Mouse (Mus musculus) hindlimb bud, embryonic 11.5 days (tissue): ENCODE data around the gene Evx2.

Source experiments
- DNase-seq: peaks from one replicate; pipeline ENCODE4 v3.0.0-alpha.2; 2012; ENCODE audit warnings: low read depth, low spot score; ENCODE audit errors: extremely low spot score

Evx2 gene

GRCm38 (mm10) chr2:74681594-74682531 lies 22.5 kb upstream of the Evx2 start:
- DNase-seq, result no peak

- no peak for DNase-seq
Measured at GRCm38 (mm10) chr2:74680561-74681398, 21.4 kb upstream of the Evx2 start.

GRCm38 (mm10) chr2:74679980-74680379 lies 20.6 kb upstream of the Evx2 start:
- DNase-seq, result no peak

GRCm38 (mm10) chr2:74679596-74679971 lies 20.2 kb upstream of the Evx2 start:
- DNase-seq, result no peak

GRCm38 (mm10) chr2:74678891-74679595 lies 19.7 kb upstream of the Evx2 start, which contains the start of gene Hoxd11:
Gene Hoxd11 (plus strand): TSS chr2:74679557.
- no peak for DNase-seq

GRCm38 (mm10) chr2:74677106-74677505 lies 17.7 kb upstream of the Evx2 start:
- DNase-seq, result no peak

- no peak for DNase-seq
Measured at GRCm38 (mm10) chr2:74676376-74677052, 17.2 kb upstream of the Evx2 start.

GRCm38 (mm10) chr2:74675666-74676282 lies 16.4 kb upstream of the Evx2 start:
- no peak for DNase-seq

GRCm38 (mm10) chr2:74674881-74675665 lies 15.7 kb upstream of the Evx2 start, which contains the start of gene Hoxd12:
Gene Hoxd12 (plus strand): TSS chr2:74675013.
- DNase-seq, result no peak

GRCm38 (mm10) chr2:74673835-74674425 lies 14.6 kb upstream of the Evx2 start:
- DNase-seq, result no peak

GRCm38 (mm10) chr2:74672481-74673362 lies 13.4 kb upstream of the Evx2 start:
- DNase-seq, result no peak

GRCm38 (mm10) chr2:74671847-74672246 lies 12.5 kb upstream of the Evx2 start:
- DNase-seq, result no peak

- DNase-seq, result no peak
Measured at GRCm38 (mm10) chr2:74670632-74671188, 11.4 kb upstream of the Evx2 start.

GRCm38 (mm10) chr2:74669650-74670235 lies 10.4 kb upstream of the Evx2 start:
- DNase-seq, result no peak

- no peak for DNase-seq
Measured at GRCm38 (mm10) chr2:74669230-74669578, 9.8 kb upstream of the Evx2 start.

GRCm38 (mm10) chr2:74668370-74669229 lies 9.2 kb upstream of the Evx2 start:
- DNase-seq, result no peak
